Mouse (Mus musculus): ENCODE results near the gene Trip11. TPM values are rescaled to one million over a fixed set of nuclear protein-coding genes. Genes with fewer than 3 reads are reported as not detected.
"Not testable (repeated sequence)": the region's sequence is repeated elsewhere in the genome, so short reads cannot be mapped to it uniquely, and the experiment has no call there.

Gene Trip11
- polyA plus RNA-seq (2012; rRNA removed): 5.3 and 5.6 TPM in 2 replicates

DNA sequence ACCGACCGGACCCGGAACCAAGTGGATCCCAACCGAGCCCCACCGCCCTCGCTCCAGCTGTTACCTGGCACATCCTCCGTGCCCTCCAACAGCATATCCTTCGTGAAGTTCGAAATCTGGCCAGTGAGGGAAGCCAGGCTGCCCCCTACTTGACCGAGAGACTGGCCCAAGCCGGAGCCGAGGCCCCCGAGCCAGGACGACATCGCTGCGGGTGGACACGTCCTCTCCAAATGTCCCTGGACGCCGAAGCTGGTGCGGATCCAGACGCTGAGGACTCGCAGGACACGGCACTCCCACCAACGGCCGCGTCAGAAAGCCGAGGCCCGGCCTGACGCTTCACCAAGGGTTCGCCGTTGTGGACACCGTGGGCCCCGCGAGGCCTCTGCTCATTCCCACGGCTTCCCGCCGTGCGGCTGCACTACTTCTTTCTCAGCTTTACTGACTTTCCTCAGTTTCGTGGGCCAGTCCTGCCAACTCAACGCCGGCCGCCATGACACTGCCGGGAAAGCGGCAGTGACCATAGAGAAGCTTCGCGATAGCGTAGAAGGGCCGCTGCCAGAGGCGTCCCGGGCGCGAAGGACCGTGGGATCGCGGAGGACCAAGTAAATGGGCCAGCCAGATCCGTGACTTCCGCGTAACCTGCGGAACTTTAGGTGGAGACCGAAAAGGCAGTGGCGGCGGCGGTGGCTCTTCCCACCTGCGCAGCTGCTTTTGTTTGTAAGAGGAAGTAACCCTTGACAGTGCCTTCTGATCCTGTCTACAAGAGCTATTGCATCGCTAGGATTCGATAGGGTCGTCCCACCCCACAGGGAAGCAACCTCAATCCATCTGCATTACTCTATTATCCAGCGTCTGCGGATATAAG lies at the start of gene Trip11:
TSS of gene Trip11 (minus strand) at position 642 of the 865 bp plus-strand sequence.
- DNase-seq (ENCODE audit: low read depth): no peak

- DNase-seq (ENCODE audit: low read depth): not testable (repeated sequence)
Observed at GRCm38 (mm10) chr12:101958960-101959780, 46.1 kb upstream of the Trip11 start.

- no peak for DNase-seq (ENCODE audit: low read depth)
Observed at GRCm38 (mm10) chr12:101958556-101958955, 45.5 kb upstream of the Trip11 start.

DNA sequence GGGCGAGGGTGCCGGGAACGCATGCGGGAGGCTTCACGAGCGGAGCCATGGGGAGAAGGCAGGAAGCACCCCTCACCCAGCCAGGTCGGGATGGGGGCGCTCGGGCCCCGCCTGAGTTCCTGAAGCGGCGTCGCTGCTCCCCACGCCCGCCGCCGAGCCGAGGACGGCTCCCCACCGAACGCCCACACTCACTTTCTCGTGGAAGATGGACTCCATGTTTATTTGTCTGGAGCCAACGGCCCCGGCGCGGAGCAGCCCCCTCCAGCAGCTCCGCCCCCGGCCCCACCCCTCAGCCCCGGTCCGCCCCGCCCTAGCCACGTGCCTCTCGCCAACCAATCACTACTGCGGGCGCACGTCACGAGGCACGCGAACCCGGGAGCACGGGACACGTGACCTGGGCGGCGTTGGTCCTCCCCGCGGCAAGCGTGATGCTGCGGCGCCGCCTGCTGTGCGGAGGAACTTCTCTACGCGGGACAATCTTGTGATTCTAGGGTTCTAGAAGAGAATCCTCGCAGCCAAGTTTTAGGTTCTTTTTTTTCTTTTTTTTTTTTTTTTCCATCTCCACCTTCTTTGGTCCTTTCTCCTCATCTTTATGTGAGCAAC lies 45.0 kb upstream of the Trip11 start, which contains the start of gene Atxn3:
TSS of gene Atxn3 (minus strand) at position 305 of the 603 bp plus-strand sequence.
- DNase-seq (ENCODE audit: low read depth): no peak

- no peak for DNase-seq (ENCODE audit: low read depth)
Observed at GRCm38 (mm10) chr12:101957079-101957941, 44.2 kb upstream of the Trip11 start.

GRCm38 (mm10) chr12:101955821-101956220 lies 42.8 kb upstream of the Trip11 start:
- DNase-seq (ENCODE audit: low read depth): not testable (repeated sequence)

DNA sequence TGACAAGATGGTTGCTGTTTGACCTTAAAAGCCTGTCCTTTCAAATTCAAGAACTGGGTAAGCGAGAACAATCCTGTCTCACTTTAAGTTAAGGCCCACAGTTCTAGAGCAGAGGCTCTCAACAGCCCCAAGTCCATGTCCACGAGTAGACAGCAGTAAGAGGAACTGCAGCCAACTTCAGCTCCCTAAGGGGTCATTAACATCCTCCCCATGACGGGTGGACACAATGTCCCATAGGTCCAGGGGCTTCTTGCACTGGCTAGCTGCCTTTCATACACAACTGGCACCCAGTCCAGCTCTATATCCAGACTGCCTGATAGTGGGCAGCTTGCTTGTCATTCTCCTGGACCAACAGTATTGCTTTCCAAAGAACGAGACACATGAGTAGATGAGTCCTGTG lies 35.7 kb upstream of the Trip11 start:
- DNase-seq (ENCODE audit: low read depth): no peak

- DNase-seq (ENCODE audit: low read depth): no peak
Observed at GRCm38 (mm10) chr12:101947986-101948385, 34.9 kb upstream of the Trip11 start.

- DNase-seq (ENCODE audit: low read depth): no peak
Observed at GRCm38 (mm10) chr12:101937572-101937971, 24.5 kb upstream of the Trip11 start.

GRCm38 (mm10) chr12:101935223-101935622 lies 22.2 kb upstream of the Trip11 start:
- DNase-seq (ENCODE audit: low read depth): no peak

- DNase-seq (ENCODE audit: low read depth): no peak
Observed at GRCm38 (mm10) chr12:101928423-101928822, 15.4 kb upstream of the Trip11 start.

- no peak for DNase-seq (ENCODE audit: low read depth)
Observed at GRCm38 (mm10) chr12:101922313-101922712, 9.2 kb upstream of the Trip11 start.

DNA sequence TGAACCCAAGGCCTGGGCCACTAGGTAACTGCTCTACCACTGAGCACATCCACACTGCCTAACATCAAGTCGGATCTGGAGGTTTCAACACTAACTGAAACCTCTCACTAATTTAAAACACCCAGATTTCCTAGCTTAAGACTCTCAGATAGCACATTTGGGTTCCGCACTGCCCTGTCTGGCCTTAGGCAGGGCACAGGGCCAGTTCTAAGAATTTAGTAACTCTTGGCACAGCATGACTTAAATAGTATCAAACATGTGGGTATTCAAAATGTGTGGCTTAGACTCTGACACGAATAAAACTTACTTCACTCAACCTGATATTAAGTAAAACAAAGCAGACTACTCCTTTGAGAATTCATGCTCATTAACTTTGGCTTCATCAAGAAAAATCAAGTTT lies 6.8 kb upstream of the Trip11 start:
- no peak for DNase-seq (ENCODE audit: low read depth)

DNA sequence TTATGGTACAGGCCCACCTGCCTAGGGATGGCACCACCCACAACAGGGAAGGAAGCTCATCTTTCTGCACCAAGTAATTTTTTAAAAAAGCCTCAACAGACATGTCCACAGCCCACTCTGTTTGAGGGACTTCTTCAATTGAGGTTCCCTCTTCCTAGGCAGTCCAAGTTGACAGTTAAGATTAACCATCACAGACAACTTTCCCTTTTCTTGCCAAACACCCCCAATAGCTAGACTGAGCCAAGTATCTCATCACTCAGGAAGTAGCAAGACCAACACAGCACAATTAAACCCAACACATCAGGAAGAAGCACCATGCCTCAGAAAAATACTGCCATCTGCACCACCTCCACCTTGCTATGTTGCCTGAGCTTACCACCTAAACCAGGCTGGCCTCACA lies 4.1 kb upstream of the Trip11 start:
- no peak for DNase-seq (ENCODE audit: low read depth)

- DNase-seq (ENCODE audit: low read depth): no peak
Observed at GRCm38 (mm10) chr12:101911346-101911745, 1.7 kb downstream of the Trip11 start.

DNA sequence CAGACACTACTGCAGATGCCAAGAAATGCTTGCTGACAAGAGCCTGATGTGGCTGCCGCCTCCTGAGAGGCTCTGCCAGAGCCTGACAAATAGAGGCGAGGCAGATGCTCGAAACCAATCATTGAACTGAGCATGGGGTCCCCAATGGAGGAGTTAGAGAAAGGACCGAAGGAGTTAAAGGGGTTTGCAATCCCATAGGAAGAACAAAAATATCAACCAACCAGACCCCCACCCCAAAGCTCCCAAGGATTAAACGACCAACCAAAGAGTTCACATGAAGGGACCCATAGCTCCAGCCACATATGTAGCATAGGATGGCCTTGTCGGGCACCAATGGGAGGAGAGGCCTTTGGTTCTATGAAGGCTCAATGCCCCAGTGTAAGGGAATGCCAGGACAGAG lies 2.7 kb downstream of the Trip11 start:
- DNase-seq (ENCODE audit: low read depth): no peak

- DNase-seq (ENCODE audit: low read depth): no peak
Observed at GRCm38 (mm10) chr12:101905817-101906216, 7.2 kb downstream of the Trip11 start.

- no peak for DNase-seq (ENCODE audit: low read depth)
Observed at GRCm38 (mm10) chr12:101904906-101905305, 8.2 kb downstream of the Trip11 start.

DNA sequence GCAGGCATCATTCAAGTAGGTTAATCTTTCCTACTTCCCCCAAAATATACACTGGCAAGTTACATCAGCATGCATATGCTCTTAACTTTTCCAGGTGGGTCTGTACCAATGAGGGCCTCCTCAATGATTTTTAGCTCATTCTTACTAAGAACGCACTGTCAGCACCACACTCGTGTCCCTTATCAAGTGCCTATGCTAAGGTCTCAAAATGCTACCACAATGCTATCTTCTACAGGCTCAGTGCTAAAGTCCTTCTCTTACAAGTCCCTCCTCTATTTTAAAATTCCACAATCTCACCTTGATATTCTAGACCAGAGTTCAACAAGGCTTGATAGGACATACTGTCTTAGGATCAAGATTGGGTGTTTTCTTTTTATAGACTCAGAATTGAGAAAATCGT lies 8.9 kb downstream of the Trip11 start:
- DNase-seq (ENCODE audit: low read depth): no peak

DNA sequence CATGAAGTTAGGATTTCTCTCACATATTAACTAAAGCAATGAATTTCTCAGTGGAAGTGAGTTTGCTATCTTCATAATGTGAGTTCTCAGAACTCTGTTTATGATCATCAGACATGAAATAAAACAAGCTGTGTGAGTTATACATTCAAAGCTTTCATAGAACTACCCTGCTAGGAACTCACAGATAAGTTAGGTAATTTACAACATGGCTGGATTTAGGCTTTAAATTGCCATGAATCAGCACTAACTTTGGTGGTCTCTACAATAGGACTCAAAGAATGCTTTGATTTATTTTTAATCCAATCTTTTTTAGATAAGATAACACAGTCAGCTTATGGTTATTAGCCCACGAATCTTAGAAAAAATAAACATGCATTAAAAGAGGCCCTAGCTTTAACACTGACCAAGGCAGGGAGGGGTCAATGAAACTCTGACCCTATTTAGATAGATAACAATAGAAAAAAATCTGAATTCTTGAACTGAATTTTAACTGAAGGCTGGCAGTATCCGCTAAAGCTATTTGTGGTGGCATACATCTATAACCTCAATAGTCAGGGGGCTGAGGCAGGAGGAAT lies 13.3 kb downstream of the Trip11 start:
- no peak for DNase-seq (ENCODE audit: low read depth)

DNA sequence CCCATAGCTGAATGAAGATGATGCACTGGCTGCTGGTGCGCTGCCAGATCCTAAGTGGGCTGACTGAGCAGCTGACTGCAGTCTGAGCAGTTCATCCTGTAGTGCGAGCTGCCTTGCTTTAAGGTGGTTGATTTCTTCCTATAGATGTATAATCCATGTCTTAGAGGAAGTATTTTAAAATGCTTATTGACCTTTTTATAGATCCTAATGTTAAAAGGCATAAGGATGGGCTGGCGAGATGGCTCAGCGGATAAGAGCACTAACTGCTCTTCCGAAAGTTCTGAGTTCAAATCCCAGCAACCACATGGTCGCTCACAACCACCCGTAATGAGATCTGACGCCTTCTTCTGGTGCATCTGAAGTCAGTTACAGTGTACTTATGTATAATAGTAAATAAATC lies 14.1 kb downstream of the Trip11 start:
- DNase-seq (ENCODE audit: low read depth): no peak

Measured in gonadal fat pad, adult 2 months (tissue).